Mouse (Mus musculus): ENCODE data around the gene Tefm.

DNA sequence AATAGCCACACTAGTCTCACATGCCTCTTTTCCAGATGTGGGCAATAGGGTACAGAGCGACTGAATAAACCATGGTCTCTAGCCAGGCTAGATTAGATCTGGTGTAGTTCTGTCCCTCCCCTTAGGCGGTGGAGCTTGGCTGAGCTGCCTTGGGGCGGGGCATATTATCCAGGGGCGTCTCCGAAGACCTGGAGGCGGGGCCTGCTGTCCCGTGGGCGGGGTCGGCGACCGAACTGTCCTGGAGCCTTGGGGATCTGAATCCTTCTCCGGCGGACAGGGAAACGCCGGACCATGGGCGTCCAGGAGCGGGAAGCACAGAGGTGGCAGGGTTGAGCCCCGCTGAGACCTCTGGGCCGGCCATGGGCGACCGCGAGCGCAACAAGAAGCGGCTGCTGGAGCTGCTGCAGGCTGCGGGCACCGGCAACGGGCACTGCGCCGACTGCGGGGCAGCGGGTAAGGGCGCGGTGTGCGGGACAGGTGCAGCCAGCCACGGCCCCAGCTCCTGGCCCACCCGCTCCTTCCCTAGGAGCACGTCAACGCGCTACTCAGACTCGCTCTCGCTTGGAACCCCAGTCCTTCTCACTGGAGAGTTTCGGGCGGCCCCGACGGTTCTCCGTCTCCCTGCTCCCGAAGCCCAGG, 12.0 kb upstream of the Tefm start, which contains the start of gene Adap2:
- TF ChIP-seq CTCF (IDR thresholded peaks at IDR 0.05; ENCODE audit: low read depth, low read length) (no peak), POLR2A (IDR thresholded peaks at IDR 0.05; ENCODE audit: insufficient read depth, low read length) (no peak)

Data from ES-Bruce4 (cell line).